Mouse (Mus musculus) right cerebral cortex, adult 18-20 months (tissue): ENCODE results near the gene Gpm6a.
"Not testable (repeated sequence)": the region's sequence is repeated elsewhere in the genome, so short reads cannot be mapped to it uniquely, and the experiment has no call there.

ENCODE experiments used
- DNase-seq: peaks from one replicate; pipeline ENCODE4 v3.0.0; 2022; ENCODE audit warnings: mixed read lengths

The Gpm6a gene

DNA sequence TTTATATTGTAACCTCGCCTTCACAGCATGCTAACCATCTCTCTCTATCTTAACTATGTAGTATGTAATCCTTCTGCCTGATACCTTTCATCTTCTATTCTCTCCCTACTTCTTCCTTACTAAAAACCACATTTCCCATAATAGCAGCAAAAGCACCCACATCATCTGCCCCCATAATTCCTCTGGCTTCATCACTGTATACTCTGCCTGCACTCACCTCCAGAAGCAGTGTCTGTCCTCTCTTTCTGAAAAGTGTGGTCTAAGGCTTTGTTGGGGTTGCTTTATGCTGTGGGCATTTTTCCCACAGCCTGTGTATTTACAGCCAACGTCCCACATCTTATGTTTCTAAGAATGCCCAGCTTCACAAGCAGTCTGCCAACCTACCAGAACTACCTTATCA, 57.6 kb downstream of the Gpm6a start:
- no peak for DNase-seq

DNA sequence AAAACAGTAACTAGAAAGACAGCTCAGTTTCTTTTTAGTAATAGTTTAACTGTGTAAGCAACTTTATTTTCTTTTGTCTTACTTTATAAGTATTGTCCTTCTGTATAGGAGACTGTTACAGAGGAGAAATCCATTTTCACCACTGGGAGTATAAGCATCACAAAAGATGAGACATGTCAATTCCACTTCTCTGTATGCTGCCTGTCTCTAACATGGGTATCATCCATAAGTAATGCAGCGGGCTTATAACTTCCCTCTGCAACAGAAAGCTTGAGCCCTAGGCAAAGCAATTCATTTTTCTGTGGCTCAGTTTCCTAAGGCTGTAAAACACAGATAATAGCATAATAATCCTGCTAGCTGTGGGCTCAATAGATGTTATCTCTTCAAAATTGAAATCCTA, 62.4 kb downstream of the Gpm6a start:
- no peak for DNase-seq

DNA sequence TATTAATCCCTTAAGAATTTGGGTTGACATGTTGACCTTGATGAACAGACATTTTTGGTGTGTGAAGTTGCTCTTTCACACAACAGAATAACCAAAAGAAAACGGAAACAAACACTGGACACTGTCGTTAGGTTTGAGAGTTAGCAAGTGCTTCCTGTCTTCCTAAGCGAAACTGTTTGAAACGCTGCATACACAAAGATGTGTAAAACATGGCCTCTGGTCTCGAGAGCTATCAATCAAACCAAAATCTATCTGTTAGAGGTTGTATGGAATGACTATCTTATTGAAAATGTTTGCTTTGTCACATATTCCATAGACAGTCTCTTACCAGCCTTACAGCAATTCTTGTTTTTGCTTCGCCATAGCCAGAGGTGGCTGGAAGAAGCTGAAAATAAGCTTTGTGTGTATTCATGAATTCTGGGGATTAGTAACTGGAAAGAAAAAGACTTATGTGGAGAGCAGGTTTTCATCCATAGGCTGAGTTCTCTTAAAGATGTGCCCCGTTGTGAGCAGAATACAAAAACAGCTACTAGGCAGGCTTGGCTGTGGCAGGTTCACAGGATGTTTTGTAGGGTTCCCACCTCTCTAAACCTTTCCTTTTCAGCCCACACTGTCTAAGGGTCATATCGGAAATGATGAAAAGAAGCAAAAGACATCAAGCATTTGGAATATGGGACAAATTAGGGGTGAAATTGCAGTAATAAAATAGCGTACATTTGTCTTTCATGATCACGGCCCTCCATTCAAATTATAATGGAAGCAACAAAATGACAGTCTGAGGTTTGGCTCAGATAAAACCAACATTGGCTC, 71.4 kb downstream of the Gpm6a start:
- DNase-seq: no peak

DNA sequence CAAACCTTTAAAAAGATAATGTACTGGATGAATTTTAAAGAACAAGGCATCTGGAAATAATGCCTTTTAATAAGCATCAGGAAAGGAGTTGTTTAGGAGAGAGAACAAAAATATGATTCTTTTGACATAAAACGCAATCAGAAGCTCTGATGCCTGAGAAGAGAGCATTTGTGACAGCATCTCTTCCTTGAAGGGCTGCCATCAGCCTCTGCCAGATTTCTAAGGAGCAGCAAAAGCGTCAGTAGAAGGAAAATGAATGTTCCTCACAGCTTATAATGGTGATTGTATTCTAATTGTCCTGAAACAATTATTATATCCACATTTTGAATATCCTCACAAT, 72.0 kb downstream of the Gpm6a start:
- DNase-seq: no peak

DNA sequence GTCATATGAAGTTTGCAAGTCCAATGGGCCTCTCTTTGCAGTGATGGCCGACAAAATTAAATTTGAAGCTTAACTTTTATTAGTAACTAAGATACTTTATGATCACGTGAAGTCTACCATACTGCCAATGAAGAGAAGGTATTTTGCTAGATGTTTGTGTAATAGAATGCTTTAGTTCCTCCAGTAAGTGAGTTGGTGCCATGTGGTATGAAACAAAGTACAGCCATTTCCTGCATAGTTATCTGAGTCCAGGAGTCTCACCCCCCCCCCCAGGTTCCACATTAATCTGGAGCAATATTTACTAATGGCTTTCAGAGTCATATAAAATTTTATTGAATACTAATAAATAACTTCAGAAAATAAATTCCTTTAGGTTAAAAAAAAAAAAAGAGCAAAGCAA, 73.7 kb downstream of the Gpm6a start:
- DNase-seq: no peak

DNA sequence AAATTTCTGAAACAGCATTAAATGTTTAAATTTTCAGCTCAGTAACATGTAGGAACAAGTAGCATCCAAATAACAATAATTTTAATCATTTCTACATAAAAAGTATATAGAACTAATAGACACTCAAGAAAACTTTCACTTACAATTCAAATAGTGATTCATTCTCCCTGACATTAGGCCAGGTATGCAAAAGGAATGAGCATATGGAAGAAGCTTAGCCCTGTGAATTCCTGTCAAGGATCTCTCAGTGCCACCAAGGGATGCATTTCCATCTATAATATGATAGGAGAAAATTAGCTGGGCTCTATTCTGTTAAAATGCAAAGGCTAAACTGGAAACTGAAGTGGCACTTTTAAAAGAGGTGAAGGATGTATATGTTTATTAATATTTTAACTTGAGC, 76.5 kb downstream of the Gpm6a start:
- DNase-seq: no peak

DNA sequence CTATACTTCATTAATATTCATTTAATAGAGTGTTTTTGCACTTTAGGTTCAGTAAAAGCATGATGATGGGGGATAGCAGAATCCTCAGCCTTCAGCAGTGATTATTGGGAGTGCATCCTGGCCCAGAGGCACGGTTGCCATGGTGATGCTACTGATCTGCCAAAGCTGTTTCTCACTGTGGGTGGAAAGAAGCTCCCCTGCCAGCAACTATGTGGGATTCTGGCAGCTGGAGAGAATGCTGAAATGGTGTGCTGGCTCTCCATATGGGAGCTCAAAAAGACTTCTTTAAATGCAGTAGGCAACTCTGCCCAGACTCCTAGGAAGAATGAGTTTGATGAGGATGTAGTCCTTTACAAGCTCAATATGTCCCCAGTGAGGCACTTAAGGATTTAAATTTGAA, 79.7 kb downstream of the Gpm6a start:
- DNase-seq: peak; percentile 96

DNA sequence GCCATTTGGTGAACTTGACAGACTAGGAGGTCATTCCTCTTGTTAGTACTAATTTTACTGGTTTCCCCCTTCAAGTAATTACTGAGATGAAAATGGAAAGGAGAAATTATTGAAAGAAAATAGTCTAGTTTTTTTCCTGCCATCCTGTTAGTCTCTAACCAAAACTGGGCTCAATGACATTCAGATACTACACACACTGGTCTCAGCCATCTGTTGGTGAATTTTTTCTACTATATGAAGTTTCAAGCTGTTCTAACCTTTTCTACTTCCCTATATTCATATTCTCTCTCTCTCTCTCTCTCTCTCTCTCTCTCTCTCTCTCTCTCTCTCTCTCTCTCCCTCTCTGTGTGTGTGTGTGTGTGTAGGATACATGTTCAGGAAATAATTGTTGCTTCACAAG, 80.8 kb downstream of the Gpm6a start:
- DNase-seq: no peak

DNA sequence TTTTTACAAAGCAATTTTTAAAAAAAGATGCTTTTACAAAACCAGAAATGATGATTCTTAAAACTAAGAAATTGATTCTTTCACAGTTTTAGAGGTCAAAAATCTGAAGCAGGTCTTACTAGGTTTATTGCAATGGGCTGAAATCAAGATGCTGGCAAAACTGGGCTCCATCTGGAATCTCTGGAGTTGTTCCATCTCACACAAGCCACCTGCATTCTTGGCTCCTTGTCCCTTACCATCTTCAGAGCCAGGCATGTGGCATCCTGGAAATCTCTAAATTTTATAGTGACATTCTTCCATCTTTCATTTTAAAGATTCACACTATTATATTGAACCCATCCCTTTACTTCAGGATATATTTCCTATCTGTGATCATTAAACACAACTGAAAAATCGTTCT, 88.3 kb downstream of the Gpm6a start:
- no peak for DNase-seq

DNA sequence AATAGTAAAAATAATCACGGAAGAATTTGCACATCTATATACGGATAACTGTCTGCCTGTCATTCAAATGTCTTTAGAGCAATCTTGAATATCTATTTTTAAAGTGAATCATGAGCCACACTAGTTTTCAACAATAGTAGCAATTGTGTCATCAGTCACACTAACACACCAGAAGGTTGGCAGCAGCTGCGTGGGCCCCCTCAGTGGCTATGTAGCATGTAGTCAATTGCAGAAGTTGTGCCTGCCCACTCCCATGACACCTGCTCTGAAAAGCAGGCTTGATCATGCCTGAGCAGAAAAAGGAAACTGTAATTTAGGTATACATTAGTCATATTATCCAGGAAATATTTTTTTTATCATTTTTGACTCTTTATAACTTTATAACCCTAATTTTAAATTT, 93.8 kb downstream of the Gpm6a start:
- peak; percentile 62 for DNase-seq

DNA sequence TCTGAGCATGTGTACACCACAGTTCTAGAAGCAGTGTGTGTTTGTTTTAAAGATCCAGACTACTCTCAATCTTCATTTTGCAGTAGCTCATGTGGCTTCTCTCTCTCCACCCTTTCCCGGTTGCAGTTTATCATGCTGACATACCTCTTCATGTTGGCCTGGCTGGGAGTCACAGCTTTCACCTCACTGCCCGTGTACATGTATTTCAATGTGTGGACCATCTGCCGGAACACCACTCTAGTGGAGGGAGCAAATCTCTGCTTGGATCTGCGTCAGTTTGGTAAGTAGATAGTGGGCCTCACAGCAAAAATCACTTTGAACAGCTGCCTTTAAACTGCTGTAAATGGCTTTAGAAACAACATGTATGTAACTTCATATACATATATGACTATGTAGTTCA, 95.3 kb downstream of the Gpm6a start:
- DNase-seq: no peak

DNA sequence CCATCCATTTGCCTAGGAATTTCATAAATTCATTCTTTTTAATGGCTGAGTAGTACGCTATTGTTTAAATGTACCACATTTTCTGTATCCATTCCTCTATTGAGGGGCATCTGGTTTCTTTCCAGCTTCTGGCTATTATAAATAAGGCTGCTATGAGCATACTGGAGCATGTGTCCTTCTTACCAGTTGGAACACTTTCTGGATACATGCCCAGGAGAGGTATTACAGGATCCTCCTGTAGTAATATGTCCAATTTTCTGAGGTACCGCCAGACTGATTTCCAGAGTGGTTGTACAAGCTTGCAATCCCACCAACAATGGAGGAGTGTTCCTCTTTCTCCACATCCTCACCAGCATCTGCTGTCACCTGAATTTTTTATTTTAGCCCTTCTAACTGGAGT, 114.2 kb downstream of the Gpm6a start:
- DNase-seq: not testable (repeated sequence)

DNA sequence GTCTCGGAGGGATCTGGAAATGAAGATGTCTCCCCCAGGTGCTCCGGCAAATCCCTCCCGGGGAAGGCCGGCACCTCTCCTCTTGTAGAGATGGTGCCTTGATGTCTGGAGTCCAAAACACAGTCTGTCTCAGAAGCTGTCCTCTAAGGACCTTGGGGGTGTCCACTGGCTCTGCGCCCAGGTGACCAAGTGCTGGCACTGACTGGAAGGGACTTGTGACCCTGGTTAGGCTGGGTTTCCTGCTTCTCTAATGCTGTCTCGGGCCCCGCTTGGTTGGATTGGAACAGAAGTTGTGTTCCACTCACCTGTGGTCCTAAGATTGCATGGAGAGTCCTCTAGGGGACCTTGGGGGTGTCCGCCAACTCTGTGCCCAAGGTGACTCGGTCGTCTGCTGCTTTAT, 118.8 kb downstream of the Gpm6a start:
- no peak for DNase-seq

DNA sequence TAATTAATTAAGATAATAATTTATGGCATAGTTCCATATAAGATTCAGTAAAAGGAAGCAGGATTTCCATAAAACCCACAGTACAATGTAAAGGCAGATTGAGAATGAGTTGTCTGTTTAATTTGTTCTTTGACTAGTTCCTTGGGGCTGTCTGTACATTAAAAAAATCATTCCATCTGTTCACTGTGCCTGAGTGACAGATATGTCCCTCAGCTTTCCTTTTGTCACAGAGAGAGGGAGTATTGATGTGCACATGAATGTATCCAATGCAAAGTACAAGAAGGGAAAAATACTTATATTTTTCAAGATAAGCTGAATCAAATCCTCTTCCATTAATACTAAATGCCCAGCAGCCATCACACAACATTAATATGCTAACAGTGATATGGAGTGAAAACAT, 147.6 kb downstream of the Gpm6a start:
- no peak for DNase-seq

DNA sequence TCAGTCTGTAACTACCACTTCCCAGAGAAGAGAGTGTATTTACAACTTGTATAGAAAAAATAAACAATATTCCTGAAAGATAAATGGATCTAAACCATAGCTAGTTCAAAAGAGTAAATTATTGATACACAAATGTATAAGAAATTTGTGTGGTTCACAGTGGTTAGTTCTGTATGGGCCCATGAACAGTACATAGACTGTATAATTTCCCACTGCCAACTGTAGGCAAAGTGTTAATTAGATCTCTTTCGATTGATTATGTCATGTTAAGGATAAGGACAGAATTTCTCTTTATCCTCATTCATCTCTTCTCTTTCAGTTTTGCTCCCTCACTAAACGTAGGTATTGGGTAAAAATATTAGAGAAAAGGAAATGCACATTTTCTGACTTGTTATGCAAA, 148.4 kb downstream of the Gpm6a start:
- no peak for DNase-seq

DNA sequence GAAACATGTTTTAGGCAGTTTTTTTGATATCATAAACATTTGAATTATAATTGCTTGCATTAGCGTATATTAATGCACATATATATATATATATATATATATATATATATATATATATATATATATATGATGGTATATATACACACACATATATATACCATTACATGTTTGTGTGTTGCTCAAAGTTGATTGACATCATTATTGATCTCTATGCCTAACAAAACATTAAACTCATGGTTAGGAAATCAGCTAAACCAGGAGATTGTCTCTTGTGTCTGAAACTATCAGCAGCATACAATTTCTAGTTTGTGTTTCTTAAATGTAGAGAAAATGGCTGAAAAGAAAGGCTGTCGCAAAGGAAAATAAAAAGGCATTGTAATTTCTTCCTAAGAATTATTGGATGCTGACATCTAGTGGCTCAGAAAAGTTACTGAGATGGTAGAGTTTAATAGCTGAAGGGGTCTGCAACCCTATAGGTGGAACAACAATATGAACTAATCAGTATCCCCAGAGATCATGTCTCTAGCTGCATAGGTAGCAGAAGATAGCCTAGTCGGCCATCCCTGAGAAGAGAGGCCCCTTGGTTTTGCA, 149.3 kb downstream of the Gpm6a start:
- DNase-seq: no peak
